Mouse (Mus musculus) intestine, embryonic 16.5 days (tissue): ENCODE data around the gene Prss22. TPM values are rescaled to one million over a fixed set of nuclear protein-coding genes. Genes with fewer than 3 reads are reported as not detected.

Source experiments
- ATAC-seq: fragments of 200-750 bp; cut with Nextera tagmentation; 2 replicates; pipeline ENCODE4 v1.8.0; 2017; ENCODE audit warnings: moderate TSS enrichment, moderate library complexity
- H3K27ac ChIP-seq: fragments of 300-500 bp; sonication (generic); 2 replicates; pipeline ENCODE4 v1.5.1; 2014; ENCODE audit warnings: mild to moderate bottlenecking, low read length
- H3K27me3 ChIP-seq: fragments of 300-500 bp; sonication (generic); replicated peaks from 2 replicates; pipeline ENCODE4 v1.6.1; 2014; ENCODE audit warnings: low read length, control low read depth, mixed read lengths; ENCODE audit not compliant: control insufficient read depth, insufficient read depth
- H3K36me3 ChIP-seq: fragments of 300-500 bp; sonication (generic); 2 replicates; pipeline ENCODE4 v1.6.1; 2014; ENCODE audit warnings: low read length, control low read depth; ENCODE audit not compliant: control insufficient read depth, insufficient read depth
- H3K4me1 ChIP-seq: fragments of 300-500 bp; sonication (generic); 2 replicates; pipeline ENCODE4 v1.6.1; 2014; ENCODE audit warnings: low read length, control low read depth, mixed read lengths; ENCODE audit not compliant: control insufficient read depth, insufficient read depth
- H3K4me2 ChIP-seq: fragments of 300-500 bp; sonication (generic); 2 replicates; pipeline ENCODE4 v1.6.1; 2014; ENCODE audit warnings: low read depth, low read length, control low read depth
- H3K4me3 ChIP-seq: fragments of 300-500 bp; sonication (generic); 2 replicates; pipeline ENCODE4 v1.5.1; 2014; ENCODE audit warnings: mild to moderate bottlenecking, low read length
- H3K9ac ChIP-seq: fragments of 300-500 bp; sonication (generic); 2 replicates; pipeline ENCODE4 v1.6.1; 2014; ENCODE audit warnings: low read depth, low read length
- H3K9me3 ChIP-seq: fragments of 300-500 bp; sonication (generic); 2 replicates; pipeline ENCODE4 v1.6.1; 2016; ENCODE audit warnings: low read length, control low read depth; ENCODE audit not compliant: control insufficient read depth
- WGBS: fragments of 180-500 bp; shearing (Covaris S2); extraction: QIAGEN DNeasy Blood & Tissue Kit; methylation state at CpG from one replicate; pipeline ENCODE4 v1.1.7; 2014; 5-methylcytosine and 5-hydroxymethylcytosine counted together
- polyA plus RNA-seq: library from polyadenylated mRNA; unstranded; fragments of >200 nt; fragmentation: Nextera tagmentation; extraction: Ambion mirVana; gene quantifications from 2 replicates; pipeline ENCODE4 v1.2.1, GENCODE M21; 2015

Gene Prss22
- polyA plus RNA-seq, 1 experiment from 2014 or later = 0.26 TPM

DNA sequence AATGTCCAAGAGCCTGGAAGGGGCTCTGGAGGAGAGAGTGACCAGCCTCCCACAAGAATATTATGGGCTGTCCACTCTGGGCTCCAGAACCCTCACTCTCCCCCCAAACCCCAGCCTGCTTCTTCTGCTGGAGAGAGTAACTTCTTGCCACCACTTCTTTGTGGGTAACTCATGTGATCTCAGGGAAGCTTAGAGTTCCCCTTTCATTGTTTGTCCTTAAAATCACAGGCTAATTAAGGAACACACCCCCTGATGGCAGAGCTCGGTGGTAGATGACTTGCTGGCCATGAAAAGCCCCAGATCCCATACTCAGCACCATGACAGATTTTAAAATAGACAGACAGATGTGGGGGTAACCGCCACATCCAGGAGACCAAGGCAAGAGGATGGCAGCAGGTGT, 9.0 kb upstream of the Prss22 start:
- Histone ChIP-seq H3K27ac (no peak overlapping the region), H3K9ac (no peak overlapping the region), H3K4me1 (peaks cover 7% of the 10 kb centered on the region; the same call in 1 of the 2 replicates), H3K36me3 (no peaks in the 10 kb centered on the region), H3K4me3 (no peak overlapping the region), H3K27me3 (no peaks in the 10 kb centered on the region), H3K4me2 (no peak overlapping the region), H3K9me3 (no peaks in the 10 kb centered on the region)
- WGBS = 43% methylated on average over 2 of the region's 2 CpGs
- ATAC-seq = 0 out of 2 replicates have a peak, but pooled peaks have one; percentile 5

DNA sequence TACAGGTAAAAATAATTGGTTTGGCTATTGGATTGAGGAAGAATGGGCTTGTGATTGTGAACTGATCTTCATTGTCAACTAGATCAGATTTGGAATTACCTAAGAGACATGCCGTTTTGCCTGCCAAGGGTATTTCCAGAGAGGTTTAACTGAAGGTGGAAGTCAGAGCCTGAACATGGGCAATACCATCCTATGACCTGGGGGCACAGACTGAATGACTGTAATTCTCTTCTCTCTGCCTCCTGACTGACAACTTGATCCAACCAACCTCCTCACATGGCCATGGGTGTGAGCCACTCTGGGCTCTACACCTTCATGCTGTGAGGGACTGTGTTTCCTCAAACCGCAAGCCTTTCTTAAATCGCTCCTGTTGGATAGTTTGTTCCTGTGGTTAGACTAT, 7.1 kb upstream of the Prss22 start:
- Histone ChIP-seq H3K9ac (no peak overlapping the region), H3K4me3 (no peak overlapping the region), H3K4me2 (no peak overlapping the region), H3K27me3 (no peaks in the 10 kb centered on the region), H3K9me3 (no peaks in the 10 kb centered on the region), H3K27ac (no peak overlapping the region), H3K36me3 (no peaks in the 10 kb centered on the region), H3K4me1 (peaks cover 10% of the 10 kb centered on the region)
- 92% methylated on average over 3 of the region's 3 CpGs for WGBS
- no peak for ATAC-seq

DNA sequence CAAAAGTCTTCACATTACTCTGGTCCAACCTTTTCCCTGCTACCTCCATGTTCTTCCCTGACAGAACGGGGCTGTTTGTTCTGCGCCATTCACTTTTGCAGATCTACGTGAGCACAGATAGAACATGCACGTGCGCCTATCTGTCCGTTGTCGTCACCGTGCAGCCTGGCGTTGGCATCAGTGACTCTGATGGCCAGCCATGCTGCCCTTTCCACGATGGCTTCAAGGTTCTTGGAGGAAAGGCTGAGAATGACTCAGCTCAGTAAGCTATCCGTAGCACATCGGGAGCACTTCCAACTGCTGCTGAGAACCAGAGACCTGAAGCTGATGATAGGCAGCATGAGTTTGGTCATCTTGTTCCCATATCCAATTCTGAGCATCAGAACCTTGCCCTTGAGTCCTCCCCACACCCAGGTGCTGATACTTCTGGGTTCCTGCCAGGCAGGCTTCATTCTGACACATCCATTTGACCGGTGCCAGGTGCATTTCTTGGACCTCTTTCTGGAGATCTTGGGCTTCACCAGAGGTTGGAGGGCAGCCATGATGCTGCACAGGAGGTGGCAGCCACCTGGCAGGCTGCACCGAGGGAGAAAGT, 6.3 kb upstream of the Prss22 start:
- 91% methylated on average over 14 of the region's 14 CpGs for WGBS
- Histone ChIP-seq H3K36me3 (no peaks in the 10 kb centered on the region), H3K4me2 (no peak overlapping the region), H3K9ac (no peak overlapping the region), H3K27ac (no peak overlapping the region), H3K27me3 (no peaks in the 10 kb centered on the region), H3K9me3 (no peaks in the 10 kb centered on the region), H3K4me1 (peaks cover 10% of the 10 kb centered on the region), H3K4me3 (no peak overlapping the region)
- no peak for ATAC-seq

DNA sequence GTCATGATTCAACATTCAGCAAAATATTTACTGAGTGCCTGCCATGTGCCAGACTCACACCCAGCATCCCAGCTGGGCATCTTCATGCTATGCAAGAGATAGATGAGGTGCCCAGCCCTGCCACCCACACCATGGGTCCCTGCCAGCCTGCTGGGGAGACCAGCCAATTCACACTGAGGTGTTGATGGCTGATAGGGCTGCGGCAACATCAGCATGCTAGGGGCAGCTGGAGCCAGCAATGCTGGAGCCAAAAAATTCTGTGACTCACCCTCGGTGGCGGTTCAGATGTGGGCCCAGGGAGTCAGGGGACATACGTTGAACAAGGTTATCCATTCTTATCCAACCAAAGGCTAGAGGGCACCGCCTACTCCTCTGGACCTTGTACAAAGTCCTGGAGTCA, 2.5 kb upstream of the Prss22 start:
- peak; percentile 42; the same call in 1 of the 2 replicates for ATAC-seq
- WGBS = 40% methylated on average over 5 of the region's 5 CpGs
- no peak overlapping the region for H3K4me3 ChIP-seq

DNA sequence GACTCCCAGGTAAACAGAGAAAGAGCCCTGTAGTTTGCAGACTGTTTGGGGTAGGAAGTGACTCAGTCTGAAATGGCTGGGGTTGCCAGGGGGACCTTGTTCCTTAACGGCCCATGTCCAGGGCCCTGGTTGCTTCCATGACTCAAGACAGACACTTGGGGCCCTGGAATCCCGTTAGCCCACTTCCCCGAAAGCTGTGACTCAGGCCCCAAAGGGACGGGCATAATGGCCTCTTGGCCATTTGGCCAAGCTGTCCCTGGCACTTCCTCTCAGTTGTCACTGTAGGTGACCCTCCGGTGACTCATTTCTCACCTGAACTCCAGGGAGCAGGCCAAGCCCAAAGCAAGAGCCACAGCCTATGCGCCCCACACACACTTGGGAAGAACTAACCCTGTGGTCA, 483 bp upstream of the Prss22 start:
- H3K4me1 ChIP-seq = peaks cover 8% of the 10 kb centered on the region
- no peak for ATAC-seq
- H3K36me3 ChIP-seq = no peaks in the 10 kb centered on the region
- 55% methylated on average over 6 of the region's 6 CpGs for WGBS
- no peaks in the 10 kb centered on the region for H3K9me3 ChIP-seq
- no peak overlapping the region for H3K27ac ChIP-seq
- no peak overlapping the region for H3K4me3 ChIP-seq
- H3K9ac ChIP-seq = no peak overlapping the region
- H3K27me3 ChIP-seq = no peaks in the 10 kb centered on the region
- H3K4me2 ChIP-seq = no peak overlapping the region

More for the DNA sequence above, 2.5 kb upstream of the Prss22 start:
- Histone ChIP-seq H3K27ac (no peak overlapping the region), H3K9ac (no peak overlapping the region; the same call in 1 of the 2 replicates), H3K27me3 (no peaks in the 10 kb centered on the region), H3K4me2 (no peak overlapping the region), H3K9me3 (no peaks in the 10 kb centered on the region), H3K4me1 (peaks cover 3% of the 10 kb centered on the region), H3K36me3 (no peaks in the 10 kb centered on the region)

DNA sequence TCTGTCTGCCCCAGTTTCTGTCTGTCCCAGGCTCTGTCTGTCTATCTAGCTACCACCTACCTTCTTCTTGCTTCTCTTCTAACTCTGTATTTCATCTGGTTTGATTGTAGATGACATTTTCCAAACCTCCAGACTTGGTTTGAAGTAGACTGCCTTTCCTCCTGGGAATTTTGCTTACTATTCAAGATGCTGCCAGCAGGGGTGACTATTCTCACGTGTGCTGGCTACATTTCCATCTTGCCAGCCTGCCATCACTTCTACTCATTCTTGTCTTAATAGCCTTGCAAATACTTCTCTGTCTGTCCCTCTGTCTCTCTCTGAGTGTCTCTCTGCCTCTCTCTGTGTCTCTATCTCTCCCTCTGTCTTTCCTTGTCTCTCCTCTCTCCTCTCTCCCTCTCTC, 2.5 kb downstream of the Prss22 start:
- 30% methylated on average over 1 of the region's 1 CpGs for WGBS
- Histone ChIP-seq H3K4me2 (no peak overlapping the region), H3K9me3 (no peaks in the 10 kb centered on the region), H3K27me3 (no peaks in the 10 kb centered on the region), H3K27ac (no peak overlapping the region), H3K4me1 (peaks cover 15% of the 10 kb centered on the region), H3K4me3 (no peak overlapping the region), H3K9ac (no peak overlapping the region), H3K36me3 (no peaks in the 10 kb centered on the region)
- ATAC-seq = no peak

DNA sequence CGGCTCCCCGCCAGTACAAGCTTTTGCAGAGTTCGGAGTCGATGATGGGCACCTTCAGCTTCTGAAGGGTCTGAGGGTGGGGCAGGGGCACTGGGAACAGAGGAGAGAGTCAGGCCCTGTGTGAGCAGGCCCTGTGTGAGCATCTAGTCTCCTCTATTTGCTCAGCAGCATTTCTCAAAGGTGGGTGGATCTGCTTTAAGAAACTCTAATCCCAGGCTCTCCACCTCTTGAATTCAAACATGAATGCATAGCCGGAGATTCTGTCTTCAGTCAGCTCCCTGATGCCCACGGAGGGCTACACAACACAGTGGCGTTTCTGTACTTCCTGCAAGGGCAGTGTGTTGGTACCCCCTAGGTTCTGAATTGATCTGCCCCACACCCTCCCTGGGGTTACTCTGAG, 3.2 kb downstream of the Prss22 start:
- ATAC-seq = no peak
- Histone ChIP-seq H3K4me3 (no peak overlapping the region), H3K4me1 (peaks cover 15% of the 10 kb centered on the region), H3K9ac (no peak overlapping the region), H3K27me3 (no peaks in the 10 kb centered on the region), H3K4me2 (no peak overlapping the region), H3K36me3 (no peaks in the 10 kb centered on the region), H3K9me3 (no peaks in the 10 kb centered on the region), H3K27ac (no peak overlapping the region)
- WGBS = 65% methylated on average over 7 of the region's 7 CpGs

DNA sequence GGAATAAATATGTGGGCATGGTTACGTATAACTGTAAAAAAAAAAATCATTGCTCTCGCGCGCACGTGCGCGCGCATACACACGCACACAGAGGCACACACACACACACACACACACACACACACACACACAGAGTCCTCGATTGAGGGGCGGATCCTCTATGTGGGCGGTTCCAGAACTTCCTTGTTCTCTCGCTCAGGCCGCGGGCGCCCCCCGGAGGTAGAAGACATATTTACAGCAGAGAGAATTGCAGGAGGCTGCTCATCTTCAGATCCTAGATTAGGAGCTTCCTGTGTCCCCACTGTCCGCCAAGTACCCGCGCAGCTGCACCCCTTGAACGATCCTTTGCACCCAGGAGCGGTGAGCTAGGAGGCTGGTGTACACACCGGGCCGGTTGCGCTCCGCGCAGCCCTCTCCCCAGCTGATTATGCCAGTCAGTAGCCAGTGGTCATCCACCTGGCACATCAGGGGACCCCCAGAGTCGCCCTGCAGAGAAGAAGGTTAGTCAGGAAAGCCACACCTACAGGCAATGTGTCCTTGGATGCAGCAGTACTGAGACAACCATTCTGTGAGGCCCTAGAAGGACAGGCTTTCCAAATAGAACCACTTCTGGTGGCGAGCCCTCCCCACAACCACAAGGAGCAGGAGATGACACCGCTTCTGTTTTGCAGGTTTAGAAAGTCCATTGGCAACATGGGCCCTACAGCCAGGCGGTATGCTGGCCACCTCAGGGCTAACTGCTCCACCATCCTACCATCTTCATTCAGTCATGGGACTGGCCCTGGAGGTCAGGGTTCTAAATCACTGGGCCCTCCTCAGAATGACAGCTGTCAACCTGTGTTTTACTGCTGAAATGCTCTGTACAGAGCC, 4.1 kb downstream of the Prss22 start:
- Histone ChIP-seq H3K4me1 (peaks cover 15% of the 10 kb centered on the region), H3K27ac (peak overlapping the region; percentile 85), H3K27me3 (no peaks in the 10 kb centered on the region), H3K36me3 (no peaks in the 10 kb centered on the region), H3K4me2 (peak overlapping the region; percentile 51), H3K9me3 (no peaks in the 10 kb centered on the region), H3K9ac (peak overlapping the region; percentile 66), H3K4me3 (peak overlapping the region; percentile 33)
- ATAC-seq = peak; percentile 63
- WGBS = 10% methylated on average over 31 of the region's 31 CpGs

DNA sequence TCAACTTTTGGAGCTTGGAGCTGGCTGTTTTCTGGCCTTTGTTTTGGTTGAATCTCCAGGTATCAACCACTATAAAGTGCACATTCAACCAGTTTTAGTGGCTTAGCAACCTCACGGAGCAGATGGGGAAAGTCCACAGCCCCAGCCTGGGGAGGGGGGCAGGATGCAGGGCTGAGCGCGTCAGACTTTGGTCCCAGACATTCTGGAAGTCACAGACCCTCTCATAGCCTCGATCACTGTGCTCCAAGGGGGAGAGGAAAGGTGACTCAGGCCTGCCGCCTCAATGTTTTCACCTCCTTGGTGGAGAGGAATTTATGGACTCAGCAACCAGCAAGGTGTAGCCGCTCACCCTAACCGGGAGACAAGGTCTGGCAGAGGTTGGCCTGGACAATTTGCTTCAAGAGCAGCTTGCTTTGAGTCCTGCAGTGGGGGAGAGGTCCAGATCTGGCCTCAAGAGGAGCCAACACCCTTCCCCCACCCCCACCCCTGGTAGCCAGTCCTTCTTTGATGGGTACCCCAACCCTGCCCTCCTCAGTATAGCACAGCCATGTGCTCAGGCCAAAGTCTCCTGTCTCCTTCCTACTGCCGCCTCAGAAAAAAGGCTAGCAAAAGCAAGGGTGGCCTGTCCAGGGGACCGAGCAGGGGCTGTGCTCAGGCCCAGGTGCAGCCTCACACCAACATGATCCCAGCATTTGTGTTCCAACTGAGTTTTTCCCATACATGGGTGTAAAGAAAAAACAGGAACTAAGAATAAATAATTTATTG, 4.9 kb downstream of the Prss22 start:
- peaks cover 15% of the 10 kb centered on the region for H3K4me1 ChIP-seq
- peak overlapping the region; percentile 11; the same call in 1 of the 2 replicates for H3K4me3 ChIP-seq
- 44% methylated on average over 9 of the region's 9 CpGs for WGBS
- peak; percentile 73 for ATAC-seq
- H3K9me3 ChIP-seq = no peaks in the 10 kb centered on the region
- peak overlapping the region; percentile 51 for H3K4me2 ChIP-seq
- H3K27me3 ChIP-seq = no peaks in the 10 kb centered on the region
- H3K27ac ChIP-seq = peak overlapping the region; percentile 85
- H3K9ac ChIP-seq = peak overlapping the region; percentile 60
- H3K36me3 ChIP-seq = no peaks in the 10 kb centered on the region
